Mouse (Mus musculus) kidney, adult 2 months (tissue): ENCODE measurements around the gene Pdlim4. TPM values are rescaled to one million over a fixed set of nuclear protein-coding genes. Genes with fewer than 3 reads are reported as not detected.
"Not testable (repeated sequence)": the region's sequence is repeated elsewhere in the genome, so short reads cannot be mapped to it uniquely, and the experiment has no call there.

ENCODE experiments used
- DNase-seq: peaks from one replicate; pipeline ENCODE4 v3.0.0; 2021
- H3K27ac ChIP-seq: fragments of 200-500 bp; 2 replicates; pipeline ENCODE4 v1.5.1; 2012; ENCODE audit warnings: low read depth, low read length, control low read depth, inconsistent platforms; ENCODE audit not compliant: insufficient read depth
- H3K27me3 ChIP-seq: fragments of 200-500 bp; replicated peaks from 2 replicates; pipeline ENCODE4 v1.6.1; 2012; ENCODE audit warnings: mild to moderate bottlenecking, moderate library complexity, low read length, inconsistent platforms; ENCODE audit not compliant: control insufficient read depth, insufficient read depth
- H3K36me3 ChIP-seq: fragments of 200-500 bp; 2 replicates; pipeline ENCODE4 v1.6.1; 2012; ENCODE audit warnings: mild to moderate bottlenecking, moderate library complexity, low read length, inconsistent platforms; ENCODE audit not compliant: control insufficient read depth, insufficient read depth
- H3K4me1 ChIP-seq: fragments of 200-500 bp; 2 replicates; pipeline ENCODE4 v1.6.1; 2011; ENCODE audit warnings: low read length; ENCODE audit not compliant: control insufficient read depth, insufficient read depth
- H3K4me3 ChIP-seq: fragments of 200-500 bp; 2 replicates; pipeline ENCODE4 v1.5.1; 2011; ENCODE audit warnings: mild to moderate bottlenecking, low read depth, low read length, control low read depth; ENCODE audit not compliant: insufficient read depth
- CTCF ChIP-seq: fragments of 200-500 bp; conservative IDR thresholded peaks from 2 replicates; pipeline ENCODE4 v1.5.1; 2011; ENCODE audit warnings: low read depth, mild to moderate bottlenecking, control low read depth, low read length, moderate library complexity, mixed read lengths; ENCODE audit not compliant: insufficient read depth, insufficient read length
- POLR2A ChIP-seq: fragments of 200-500 bp; IDR thresholded peaks from one replicate; pipeline ENCODE4 v1.6.1; 2011; ENCODE audit warnings: low read depth, low read length, control low read depth
- WGBS: fragments of 180-500 bp; shearing (Covaris S2); methylation state at CpG from one replicate; pipeline ENCODE4 v1.1.7; 2018; 5-methylcytosine and 5-hydroxymethylcytosine counted together
- polyA plus RNA-seq: library from polyadenylated mRNA; depleted of rRNA; stranded (reverse); fragments of >200 nt; gene quantifications from 2 replicates; pipeline ENCODE4 v1.2.3, GENCODE M21; 2012

The Pdlim4 gene
- polyA plus RNA-seq, 1 experiment = 13.0 TPM

- H3K36me3 ChIP-seq = no peaks in the 10 kb centered on the region
- no peak for DNase-seq
- TF ChIP-seq CTCF (no peak), POLR2A (no peak)
- H3K27ac ChIP-seq = peak overlapping the region; percentile 25; the same call in 1 of the 2 replicates
- no peaks in the 10 kb centered on the region for H3K27me3 ChIP-seq
- no peak overlapping the region for H3K4me3 ChIP-seq
- 73% methylated on average over 7 of the region's 7 CpGs for WGBS
- H3K4me1 ChIP-seq = peaks cover 5% of the 10 kb centered on the region; the same call in 1 of the 2 replicates
Measured at GRCm38 (mm10) chr11:54053090-54053489, 15.7 kb downstream of the Pdlim4 start.

- H3K27me3 ChIP-seq = no peaks in the 10 kb centered on the region
- H3K4me3 ChIP-seq = no peak overlapping the region
- WGBS = 89% methylated on average over 5 of the region's 5 CpGs
- H3K27ac ChIP-seq = no peak overlapping the region
- TF ChIP-seq CTCF = no peak
- no peak for TF ChIP-seq POLR2A
- H3K36me3 ChIP-seq = no peaks in the 10 kb centered on the region
- H3K4me1 ChIP-seq = peaks cover 5% of the 10 kb centered on the region; the same call in 1 of the 2 replicates
- DNase-seq = no peak
Measured at GRCm38 (mm10) chr11:54052128-54052527, 16.7 kb downstream of the Pdlim4 start.

GRCm38 (mm10) chr11:54051161-54051560, 17.7 kb downstream of the Pdlim4 start:
- no peak overlapping the region for H3K4me3 ChIP-seq
- peaks cover 5% of the 10 kb centered on the region; the same call in 1 of the 2 replicates for H3K4me1 ChIP-seq
- H3K36me3 ChIP-seq = no peaks in the 10 kb centered on the region
- WGBS = 49% methylated on average over 7 of the region's 7 CpGs
- peak; percentile 92 for DNase-seq
- no peak for TF ChIP-seq CTCF
- TF ChIP-seq POLR2A = no peak
- H3K27ac ChIP-seq = peak overlapping the region; percentile 81
- H3K27me3 ChIP-seq = no peaks in the 10 kb centered on the region

DNA sequence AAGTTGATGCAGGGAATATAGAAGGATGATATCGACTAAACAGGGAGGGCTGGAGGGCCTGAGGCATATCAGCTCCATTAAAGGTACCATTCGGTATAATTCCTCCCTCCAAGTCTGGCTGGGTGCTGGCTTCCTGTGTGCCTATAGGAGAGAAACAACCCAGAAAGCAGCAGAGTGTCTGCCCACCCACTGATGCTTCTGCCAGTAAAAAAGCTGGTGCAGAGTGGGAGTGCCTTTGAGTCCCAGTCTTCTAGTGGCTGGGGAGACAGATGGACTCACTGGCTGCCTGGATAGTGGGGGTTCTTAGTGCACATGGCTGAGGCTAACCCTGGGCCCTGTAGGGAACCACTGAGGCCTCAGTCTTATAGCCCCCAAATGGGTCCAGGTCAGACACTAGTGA, 18.6 kb downstream of the Pdlim4 start:
- 82% methylated on average over 2 of the region's 2 CpGs for WGBS
- Histone ChIP-seq H3K27ac (peak overlapping the region; percentile 81; the same call in 1 of the 2 replicates), H3K36me3 (no peaks in the 10 kb centered on the region), H3K4me3 (no peak overlapping the region), H3K4me1 (peaks cover 5% of the 10 kb centered on the region; the same call in 1 of the 2 replicates), H3K27me3 (no peaks in the 10 kb centered on the region)
- no peak for DNase-seq
- TF ChIP-seq POLR2A (no peak), CTCF (no peak)

GRCm38 (mm10) chr11:54040676-54041075, 28.1 kb downstream of the Pdlim4 start:
- Histone ChIP-seq H3K27ac (peak overlapping the region; percentile 82), H3K4me1 (peaks cover 3% of the 10 kb centered on the region; the same call in 1 of the 2 replicates), H3K36me3 (no peaks in the 10 kb centered on the region), H3K4me3 (no peak overlapping the region), H3K27me3 (no peaks in the 10 kb centered on the region; the same call in 1 of the 2 replicates)
- peak; percentile 67 for DNase-seq
- TF ChIP-seq CTCF (no peak), POLR2A (no peak)
- 65% methylated on average over 6 of the region's 6 CpGs for WGBS

- not testable (repeated sequence) for H3K36me3 ChIP-seq, H3K27me3 ChIP-seq, H3K4me3 ChIP-seq, DNase-seq, H3K27ac ChIP-seq
- H3K4me1 ChIP-seq = peaks cover 10% of the 10 kb centered on the region
- 96% methylated on average over 1 of the region's 3 CpGs for WGBS
Measured at GRCm38 (mm10) chr11:54032872-54033271, 35.9 kb downstream of the Pdlim4 start.

DNA sequence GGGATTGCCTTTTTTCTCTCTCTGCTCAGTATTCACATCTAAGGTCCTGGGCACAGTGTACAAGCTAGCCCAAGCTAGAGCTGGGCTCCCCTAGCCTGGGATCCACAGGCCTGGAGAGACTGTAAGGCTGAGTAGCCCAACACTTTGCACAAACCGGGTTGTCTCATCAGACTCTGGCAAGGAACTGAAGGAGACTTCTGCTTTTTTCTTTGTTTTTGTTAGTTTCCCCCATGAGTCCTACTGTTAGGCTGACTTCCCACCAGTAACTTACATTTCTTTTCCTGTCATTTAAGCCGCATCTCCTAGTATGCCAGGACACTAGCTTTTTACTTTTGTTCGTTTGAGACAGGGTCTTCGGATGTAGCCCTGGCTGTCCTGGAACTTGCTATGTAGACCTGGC, 39.8 kb downstream of the Pdlim4 start:
- DNase-seq = no peak
- H3K27me3 ChIP-seq = no peaks in the 10 kb centered on the region
- H3K4me3 ChIP-seq = peak overlapping the region; percentile 74
- peaks cover 17% of the 10 kb centered on the region for H3K4me1 ChIP-seq
- peak overlapping the region; percentile 97 for H3K27ac ChIP-seq
- 74% methylated on average over 4 of the region's 4 CpGs for WGBS
- H3K36me3 ChIP-seq = no peaks in the 10 kb centered on the region
- no peak for TF ChIP-seq CTCF
- TF ChIP-seq POLR2A = no peak
